Mouse (Mus musculus) activated CD4-positive, CD25-positive, alpha-beta regulatory T cell, adult 9 weeks (primary cell): ENCODE results near the gene L1cam. TPM values are rescaled to one million over a fixed set of nuclear protein-coding genes. Genes with fewer than 3 reads are reported as not detected.

Experiments
- polyA plus RNA-seq: library from polyadenylated mRNA; unstranded; fragments of 100-300 nt; shearing (Covaris generic); gene quantifications from one replicate; pipeline ENCODE4 v1.2.1, GENCODE M21; 2017

The L1cam gene
- 7.8 TPM for polyA plus RNA-seq

DNA sequence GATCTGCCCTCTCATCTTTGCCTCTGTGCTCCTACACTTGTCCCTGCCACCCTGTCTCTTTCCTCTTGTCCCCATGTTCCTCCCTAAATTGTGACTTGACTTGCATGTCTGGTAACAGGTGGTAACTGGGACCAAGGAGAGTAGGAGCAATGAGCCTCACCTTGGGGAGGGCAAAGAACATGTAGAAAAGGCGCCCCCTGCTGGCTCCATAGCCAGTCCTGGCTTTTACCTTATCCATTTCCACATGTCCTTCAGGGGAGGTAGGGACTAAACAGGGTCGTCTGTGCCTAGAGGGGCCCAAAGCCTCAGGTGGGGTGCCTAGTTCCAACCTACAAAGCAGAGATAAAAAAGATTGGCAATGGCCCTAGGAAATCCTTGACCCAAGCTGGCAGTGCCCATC lies at the start of gene L1cam:
Gene L1cam (minus strand): TSS at position 387 of the 400 bp plus-strand sequence.

DNA sequence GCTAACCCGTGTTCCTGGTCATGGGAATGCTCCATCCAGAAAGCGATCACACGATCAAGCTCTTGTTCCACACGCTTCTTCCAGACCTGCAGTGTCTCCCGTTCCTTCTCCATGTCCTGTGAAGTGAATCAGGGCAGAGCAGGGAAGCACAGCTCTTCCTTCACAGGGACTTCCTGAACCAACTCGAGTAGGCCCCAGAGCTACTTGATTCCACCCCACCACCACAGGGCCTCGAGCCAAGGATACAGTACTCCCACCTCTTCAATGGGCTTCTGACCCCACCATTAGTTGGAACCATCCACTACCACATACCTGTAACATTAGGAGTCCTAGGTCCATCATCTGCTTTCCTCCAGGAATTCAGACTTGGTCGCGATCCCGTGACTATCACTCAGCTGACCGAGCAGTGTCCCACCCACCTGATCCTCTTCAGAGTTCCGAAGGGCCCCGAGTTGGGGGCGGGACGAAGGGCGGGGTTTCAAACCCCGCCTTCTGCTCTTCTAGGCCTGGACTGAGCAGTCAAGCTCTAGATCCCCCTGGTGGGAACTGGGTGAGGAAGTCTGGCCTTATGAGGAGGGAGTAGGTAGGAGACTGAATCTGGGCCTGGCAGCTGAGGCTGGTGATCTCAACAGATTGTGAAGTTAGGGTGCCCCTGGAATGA lies 34.6 kb upstream of the L1cam start, which contains the start of gene Renbp:
Gene Renbp (minus strand): TSS at position 449 of the 661 bp plus-strand sequence.

DNA sequence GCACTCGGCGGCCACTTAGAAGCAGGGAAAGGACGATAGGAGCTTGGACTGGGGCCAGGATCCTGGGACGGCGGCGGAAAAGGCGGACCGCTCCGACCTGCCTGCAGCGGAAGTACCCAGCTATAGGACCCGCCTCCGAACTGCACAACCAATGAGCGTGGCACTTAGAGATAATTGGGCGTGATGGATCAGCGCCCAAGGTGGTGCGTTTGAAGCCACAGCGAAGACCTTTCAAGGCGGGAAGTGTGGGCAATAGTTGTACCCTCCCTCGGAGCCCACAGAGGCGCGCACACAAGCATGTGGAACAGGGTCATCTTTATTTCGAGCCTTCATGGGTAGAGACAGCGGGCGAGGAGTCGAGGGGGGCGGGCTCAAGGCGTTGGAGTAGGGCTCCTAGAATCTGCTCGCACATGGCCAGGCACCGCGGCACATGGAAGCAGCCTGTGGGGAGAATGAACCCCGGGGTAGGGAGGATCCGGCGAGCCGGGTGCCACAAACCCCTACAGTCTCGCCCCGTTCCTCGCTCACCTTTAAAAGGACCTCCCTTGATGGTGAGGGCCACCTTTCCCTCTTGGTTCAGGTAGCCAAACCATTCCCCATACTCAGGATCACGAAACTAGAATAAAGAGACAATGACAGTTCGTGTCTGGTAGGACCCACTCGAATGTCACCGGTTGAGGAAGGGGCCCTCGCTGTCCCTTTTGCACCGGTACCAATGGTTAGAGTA lies 26.1 kb upstream of the L1cam start, which contains the start of the genes Arhgap4 and Naa10:
Gene Arhgap4 (minus strand): TSS at position 48 of the 727 bp plus-strand sequence.
Gene Naa10 (minus strand): TSS at position 122 of the 727 bp plus-strand sequence.

DNA sequence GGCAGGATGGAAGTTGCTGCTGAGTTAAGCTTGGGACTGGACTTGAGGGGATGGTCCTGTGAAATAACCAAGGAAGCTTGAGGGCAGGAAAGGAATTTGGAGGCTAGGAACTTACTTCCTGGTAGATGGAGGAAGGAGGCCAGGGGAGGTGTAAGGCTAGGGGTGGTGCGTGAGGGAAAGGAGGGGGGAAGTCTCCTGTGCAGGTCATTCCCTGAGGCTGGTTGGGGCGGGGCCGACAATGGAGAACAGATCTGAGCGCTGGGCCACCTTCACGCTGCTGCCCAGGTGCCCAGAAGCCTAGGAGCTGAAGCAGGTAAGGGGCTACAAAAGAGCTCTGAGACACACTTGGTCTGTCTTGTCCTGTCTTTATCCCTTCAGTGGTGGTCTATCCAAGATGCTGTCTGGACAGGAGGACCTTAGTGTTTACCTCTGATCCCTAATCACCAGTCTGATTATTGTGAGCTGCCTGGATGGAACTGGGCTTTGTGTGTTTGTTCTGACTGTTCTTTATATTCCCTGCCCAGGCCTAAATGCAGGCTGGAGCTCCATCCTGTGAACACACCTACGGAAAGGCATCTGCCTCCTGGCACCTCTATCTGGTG lies 4.3 kb downstream of the L1cam start, which contains the start of gene Avpr2:
Gene Avpr2 (plus strand): TSS at position 552 of the 602 bp plus-strand sequence.

DNA sequence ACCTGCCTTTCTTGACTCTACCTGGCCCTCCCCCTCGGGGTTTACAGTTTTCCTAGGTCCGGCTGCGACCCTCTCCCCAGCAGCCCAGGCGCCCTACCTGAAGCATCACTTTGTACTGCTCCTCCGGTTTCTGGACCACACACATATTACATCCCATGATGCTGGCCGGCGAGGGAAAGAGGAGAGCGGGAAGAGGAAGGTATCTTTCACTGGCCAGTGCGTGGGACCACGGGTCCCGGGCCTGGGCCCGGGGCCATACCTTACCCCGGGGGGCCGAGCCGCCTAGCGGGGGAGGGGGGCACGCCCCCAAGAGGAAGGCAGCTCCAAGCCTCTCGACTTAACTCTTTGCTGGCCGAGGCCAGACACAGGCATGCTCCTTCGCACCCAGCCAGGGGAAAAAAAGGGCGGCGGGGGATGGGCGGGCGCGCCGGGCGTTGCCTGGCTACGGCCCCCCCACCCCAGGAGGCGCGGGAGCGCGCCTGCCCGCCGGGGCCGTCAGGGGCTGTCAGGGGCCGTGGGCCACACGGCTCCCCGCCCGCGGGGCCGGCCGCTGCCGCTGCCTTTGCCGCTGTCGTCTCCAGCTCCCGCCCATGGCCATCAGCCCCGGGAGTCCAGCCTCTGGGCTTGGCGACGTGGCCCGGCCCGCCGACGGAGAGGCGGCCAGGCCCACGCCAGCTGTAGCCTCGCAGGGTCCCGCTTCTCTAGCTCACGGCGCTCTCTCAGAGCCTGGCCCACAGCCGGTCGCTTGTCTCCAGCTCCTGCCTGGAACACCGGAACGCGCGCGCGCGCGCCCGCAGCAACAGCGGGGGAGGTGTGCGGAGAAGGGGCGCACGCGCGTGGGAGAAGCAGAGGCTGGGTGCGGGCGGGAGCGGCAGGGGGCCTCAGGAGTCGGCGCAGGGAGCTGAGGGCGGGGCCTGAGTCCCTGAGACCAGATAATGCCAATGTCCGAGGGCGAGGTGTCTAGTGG lies 71.4 kb downstream of the L1cam start, which contains the start of gene Pdzd4:
Gene Pdzd4 (minus strand): TSS at position 785 of the 967 bp plus-strand sequence.

Other genes with a start within 250 kb of the L1cam start
- 1.7 TPM for gene Pnck, start 236.0 kb downstream of the L1cam start, polyA plus RNA-seq
- 0.13 TPM for gene Slc6a8, start 223.0 kb downstream of the L1cam start, polyA plus RNA-seq
- gene Bcap31, start 179.9 kb downstream of the L1cam start, polyA plus RNA-seq, result 351 TPM
- 48.7 TPM for gene Abcd1, start 179.5 kb downstream of the L1cam start, polyA plus RNA-seq
- 0.05 TPM for gene Plxnb3, start 139.0 kb downstream of the L1cam start, polyA plus RNA-seq
- 1.5 TPM for gene Srpk3, start 121.7 kb downstream of the L1cam start, polyA plus RNA-seq
- 231 TPM for gene Idh3g, start 109.2 kb downstream of the L1cam start, polyA plus RNA-seq
- 233 TPM for gene Ssr4, start 109.1 kb downstream of the L1cam start, polyA plus RNA-seq
- 0.39 TPM for gene Pdzd4, start 71.1 kb downstream of the L1cam start, polyA plus RNA-seq
- 6.1 TPM for gene Avpr2, start 4.0 kb downstream of the L1cam start, polyA plus RNA-seq
- gene Arhgap4, start 25.8 kb upstream of the L1cam start, polyA plus RNA-seq, result 349 TPM
- 231 TPM for gene Naa10, start 25.8 kb upstream of the L1cam start, polyA plus RNA-seq
- gene Renbp, start 34.7 kb upstream of the L1cam start, polyA plus RNA-seq, result 7.8 TPM
- 65.7 TPM for gene Hcfc1, start 70.3 kb upstream of the L1cam start, polyA plus RNA-seq
- gene Irak1, start 127.8 kb upstream of the L1cam start, polyA plus RNA-seq, result 28.9 TPM
- gene Opn1mw, start 231.4 kb upstream of the L1cam start, polyA plus RNA-seq, result not detected
- 39.4 TPM for gene Mecp2, start 239.3 kb upstream of the L1cam start, polyA plus RNA-seq